Mouse (Mus musculus) stomach, postnatal 0 days (tissue): Measurements from ENCODE around the gene Iqcg. TPM values are rescaled to one million over a fixed set of nuclear protein-coding genes. Genes with fewer than 3 reads are reported as not detected.

Source experiments
- ATAC-seq: fragments of 200-750 bp; cut with Nextera tagmentation; 2 replicates; pipeline ENCODE4 v1.8.0; 2017; ENCODE audit not compliant: low FRiP score, low TSS enrichment
- DNase-seq: peaks from one replicate; pipeline ENCODE4 v3.0.0-alpha.2; 2016; ENCODE audit warnings: low spot score
- H3K27ac ChIP-seq: fragments of 300-500 bp; sonication (generic); replicated peaks from 2 replicates; pipeline ENCODE4 v1.5.1; 2014; ENCODE audit warnings: mild to moderate bottlenecking, control low read depth
- H3K27me3 ChIP-seq: fragments of 300-500 bp; sonication (generic); 2 replicates; pipeline ENCODE4 v1.6.1; 2014; ENCODE audit warnings: low read length; ENCODE audit not compliant: control insufficient read depth, insufficient read depth
- H3K36me3 ChIP-seq: fragments of 300-500 bp; sonication (generic); 2 replicates; pipeline ENCODE4 v1.6.1; 2014; ENCODE audit warnings: low read length, mixed read lengths; ENCODE audit not compliant: control insufficient read depth, insufficient read depth
- H3K4me1 ChIP-seq: fragments of 300-500 bp; sonication (generic); replicated peaks from 2 replicates; pipeline ENCODE4 v1.6.1; 2014; ENCODE audit warnings: antibody characterized with exemption; ENCODE audit not compliant: control insufficient read depth, insufficient read depth
- H3K4me2 ChIP-seq: fragments of 300-500 bp; sonication (generic); replicated peaks from 2 replicates; pipeline ENCODE4 v1.6.1; 2014; ENCODE audit warnings: low read depth, mild to moderate bottlenecking, control low read depth, moderate library complexity
- H3K4me3 ChIP-seq: fragments of 300-500 bp; sonication (generic); 2 replicates; pipeline ENCODE4 v1.5.1; 2014; ENCODE audit warnings: low read depth, low read length, control low read depth
- H3K9ac ChIP-seq: fragments of 300-500 bp; sonication (generic); 2 replicates; pipeline ENCODE4 v1.6.1; 2014; ENCODE audit warnings: mild to moderate bottlenecking, low read length, control low read depth, mixed read lengths
- H3K9me3 ChIP-seq: fragments of 300-500 bp; sonication (generic); 2 replicates; pipeline ENCODE4 v1.6.1; 2016; ENCODE audit warnings: low read length; ENCODE audit not compliant: control insufficient read depth
- CTCF ChIP-seq: IDR thresholded peaks from 2 replicates; pipeline ENCODE4 v1.5.1; 2016; ENCODE audit warnings: antibody characterized with exemption, low read depth, mild to moderate bottlenecking, moderate library complexity
- EP300 ChIP-seq: optimal IDR thresholded peaks from 2 replicates; pipeline ENCODE3; 2016; ENCODE audit warnings: antibody characterized with exemption
- WGBS: fragments of 180-500 bp; shearing (Covaris S2); extraction: QIAGEN DNeasy Blood & Tissue Kit; methylation state at CpG from one replicate; pipeline ENCODE4 v1.1.7; 2014; 5-methylcytosine and 5-hydroxymethylcytosine counted together
- polyA plus RNA-seq: library from polyadenylated mRNA; unstranded; fragments of >200 nt; fragmentation: Nextera tagmentation; extraction: Ambion mirVana; gene quantifications from 2 replicates; pipeline ENCODE4 v1.2.1, GENCODE M21; 2015

The Iqcg gene
- polyA plus RNA-seq, 1 experiment from 2014 or later, result 0.98 TPM

DNA sequence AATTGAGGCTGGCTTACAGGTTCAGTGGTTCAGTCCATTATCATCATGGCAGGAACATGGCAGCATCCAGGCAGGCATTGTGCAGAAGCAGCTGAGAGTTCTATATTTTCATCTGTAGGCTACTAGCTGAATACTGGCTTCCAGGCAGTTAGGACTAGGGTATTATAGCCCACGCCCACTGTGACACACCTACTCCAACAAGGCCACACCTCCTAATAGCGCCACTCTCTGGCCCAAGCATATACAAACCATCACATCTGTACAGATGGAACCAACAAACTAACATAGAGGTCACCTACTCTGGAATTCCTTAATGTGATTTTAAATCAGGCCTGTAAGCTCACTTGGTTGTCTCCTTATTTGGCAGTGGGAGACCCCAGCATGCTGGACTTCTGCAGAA, 7.3 kb downstream of the Iqcg start:
- no peaks in the 10 kb centered on the region for H3K27me3 ChIP-seq
- H3K9me3 ChIP-seq, result no peaks in the 10 kb centered on the region
- no peaks in the 10 kb centered on the region for H3K36me3 ChIP-seq
- DNase-seq (no peak), ATAC-seq (no peak)
- H3K9ac ChIP-seq, result no peak overlapping the region
- no peak for TF ChIP-seq CTCF
- TF ChIP-seq EP300, result no peak
- no peak overlapping the region for H3K27ac ChIP-seq
- WGBS, result 56% methylated on average over 2 of the region's 2 CpGs
- H3K4me1 ChIP-seq, result no peaks in the 10 kb centered on the region
- H3K4me2 ChIP-seq, result no peak overlapping the region
- H3K4me3 ChIP-seq, result no peak overlapping the region

DNA sequence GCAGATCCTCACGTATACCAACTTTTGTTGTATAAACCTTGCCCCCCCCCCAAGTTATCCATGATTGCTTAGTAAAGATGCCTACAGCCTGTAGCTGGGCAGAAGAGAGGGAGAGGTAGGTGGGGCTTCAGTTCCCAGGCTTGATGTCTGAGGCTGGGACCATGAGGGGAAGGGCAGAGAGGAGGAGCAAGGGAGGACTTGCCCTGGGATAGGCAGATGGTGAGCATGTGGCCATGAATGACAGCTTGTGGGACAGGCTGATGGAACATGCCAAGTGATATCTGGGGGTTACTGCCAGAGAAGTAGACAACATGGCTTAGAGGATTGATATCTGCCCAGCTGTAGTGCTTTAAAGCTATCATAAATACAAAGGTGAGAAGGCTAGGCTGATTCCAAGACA, 8.0 kb downstream of the Iqcg start:
- DNase-seq (no peak), ATAC-seq (no peak)
- TF ChIP-seq EP300 (no peak), CTCF (no peak)
- H3K9me3 ChIP-seq, result no peaks in the 10 kb centered on the region
- H3K4me2 ChIP-seq, result no peak overlapping the region
- no peaks in the 10 kb centered on the region for H3K27me3 ChIP-seq
- H3K4me1 ChIP-seq, result no peaks in the 10 kb centered on the region
- no peak overlapping the region for H3K9ac ChIP-seq
- no peak overlapping the region for H3K4me3 ChIP-seq
- H3K27ac ChIP-seq, result no peak overlapping the region
- WGBS, result 92% methylated on average over 1 of the region's 1 CpGs
- H3K36me3 ChIP-seq, result no peaks in the 10 kb centered on the region

DNA sequence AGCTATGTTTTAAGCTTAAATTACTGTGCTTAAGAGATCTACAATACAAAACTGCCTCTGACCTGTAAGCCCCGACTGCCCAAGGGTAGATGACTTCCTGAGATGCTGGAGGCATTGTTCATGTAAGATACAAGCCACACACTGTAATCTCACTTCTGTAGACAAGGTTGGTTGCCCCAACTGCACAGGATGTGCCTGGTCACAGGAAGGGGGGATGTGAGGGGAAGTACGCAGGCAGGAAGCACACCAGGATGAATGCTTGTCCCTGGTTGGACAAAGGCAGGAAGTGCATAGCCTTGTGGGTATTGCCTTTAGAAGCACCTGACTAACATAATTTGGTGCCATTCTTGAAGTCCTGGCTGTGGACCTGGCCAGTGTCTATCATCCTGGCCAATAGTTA, 12.8 kb downstream of the Iqcg start:
- H3K4me1 ChIP-seq, result no peaks in the 10 kb centered on the region
- ATAC-seq (no peak), DNase-seq (no peak)
- H3K9ac ChIP-seq, result no peak overlapping the region
- H3K4me2 ChIP-seq, result no peak overlapping the region
- H3K36me3 ChIP-seq, result no peaks in the 10 kb centered on the region
- TF ChIP-seq CTCF (no peak), EP300 (no peak)
- no peaks in the 10 kb centered on the region for H3K27me3 ChIP-seq
- WGBS, result 69% methylated on average over 2 of the region's 2 CpGs
- no peak overlapping the region for H3K4me3 ChIP-seq
- H3K27ac ChIP-seq, result no peak overlapping the region
- H3K9me3 ChIP-seq, result no peaks in the 10 kb centered on the region

DNA sequence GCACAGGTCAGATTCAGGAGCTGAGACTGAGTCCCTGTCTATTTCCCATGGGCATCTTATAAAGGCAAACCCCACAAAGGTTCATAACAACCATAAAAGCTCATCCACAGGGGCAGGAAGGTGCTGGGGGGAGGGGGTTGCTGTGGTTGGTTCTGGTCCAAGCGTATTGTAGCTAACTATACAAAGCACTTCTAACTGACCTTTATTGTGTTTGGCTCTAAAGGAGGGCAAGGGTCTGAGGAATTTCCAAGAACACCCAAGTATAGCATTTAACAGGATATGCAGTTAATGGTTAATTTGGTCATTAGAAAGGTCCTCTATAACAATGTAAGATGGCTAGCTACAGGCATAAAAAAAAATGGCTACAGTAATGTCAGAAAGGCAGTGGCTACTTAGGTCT, 13.3 kb downstream of the Iqcg start:
- ATAC-seq (no peak), DNase-seq (no peak)
- H3K36me3 ChIP-seq, result no peaks in the 10 kb centered on the region
- WGBS, result 84% methylated on average over 1 of the region's 1 CpGs
- TF ChIP-seq EP300 (no peak), CTCF (no peak)
- no peak overlapping the region for H3K4me3 ChIP-seq
- no peaks in the 10 kb centered on the region for H3K4me1 ChIP-seq
- H3K9ac ChIP-seq, result no peak overlapping the region
- no peaks in the 10 kb centered on the region for H3K27me3 ChIP-seq
- H3K4me2 ChIP-seq, result no peak overlapping the region
- H3K27ac ChIP-seq, result no peak overlapping the region
- no peaks in the 10 kb centered on the region for H3K9me3 ChIP-seq

DNA sequence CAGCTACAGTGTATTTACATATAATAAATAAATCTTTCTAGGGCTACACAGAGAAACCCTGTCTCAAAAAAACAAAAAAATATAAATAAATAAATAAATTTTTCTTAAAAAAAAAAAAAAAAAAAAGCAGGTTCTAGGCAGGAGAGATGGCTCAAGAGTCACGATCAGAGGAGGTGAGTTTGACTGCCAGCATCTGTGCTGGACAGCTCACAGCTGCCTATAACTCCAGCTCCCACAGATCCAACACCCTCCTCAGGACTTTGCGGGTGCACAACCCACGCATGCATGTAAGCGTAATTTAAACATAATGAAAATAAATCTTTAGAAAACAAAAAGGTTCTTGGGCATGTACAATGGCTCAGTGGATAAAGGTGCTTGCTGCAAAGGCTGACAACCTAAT, 20.0 kb downstream of the Iqcg start:
- WGBS, result 60% methylated on average over 4 of the region's 4 CpGs
- ATAC-seq, result no peak
- TF ChIP-seq CTCF, result no peak
- no peak for TF ChIP-seq EP300

DNA sequence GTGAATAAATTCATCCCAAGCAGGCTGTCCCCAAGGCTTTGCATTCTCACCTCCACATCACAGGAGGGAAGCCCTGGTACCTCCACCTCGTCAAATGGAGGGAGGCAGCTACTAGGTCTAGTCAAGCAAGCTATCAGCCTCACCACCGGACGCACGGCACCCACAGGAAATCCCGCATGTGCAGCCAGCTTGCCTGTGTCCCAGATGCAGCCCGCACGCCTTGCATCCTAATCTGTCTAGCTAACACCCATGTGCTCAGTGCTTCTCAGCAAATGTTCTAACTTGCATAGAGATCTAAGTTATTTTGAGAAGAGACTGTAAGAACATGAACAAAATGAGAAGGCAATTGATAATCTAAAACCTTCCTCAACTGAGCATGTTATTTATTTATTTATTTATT, 29.7 kb downstream of the Iqcg start:
- Histone ChIP-seq H3K4me2 (no peak overlapping the region), H3K27ac (no peak overlapping the region), H3K4me3 (no peak overlapping the region), H3K27me3 (no peaks in the 10 kb centered on the region), H3K36me3 (no peaks in the 10 kb centered on the region), H3K9me3 (no peaks in the 10 kb centered on the region), H3K4me1 (no peaks in the 10 kb centered on the region), H3K9ac (no peak overlapping the region)
- TF ChIP-seq EP300, result no peak
- TF ChIP-seq CTCF, result no peak
- 86% methylated on average over 7 of the region's 7 CpGs for WGBS
- DNase-seq (no peak), ATAC-seq (no peak)

More for the DNA sequence above, 20.0 kb downstream of the Iqcg start:
- no peak for DNase-seq
- Histone ChIP-seq H3K9me3 (no peaks in the 10 kb centered on the region), H3K27me3 (no peaks in the 10 kb centered on the region), H3K36me3 (no peaks in the 10 kb centered on the region), H3K4me3 (no peak overlapping the region), H3K27ac (no peak overlapping the region), H3K9ac (no peak overlapping the region), H3K4me2 (no peak overlapping the region), H3K4me1 (no peaks in the 10 kb centered on the region)
